Mouse (Mus musculus): ENCODE data around the gene Aif1. TPM values are rescaled to one million over a fixed set of nuclear protein-coding genes. Genes with fewer than 3 reads are reported as not detected.

Gene Aif1
- polyA plus RNA-seq, 1 experiment from 2014 or later: 7.7 TPM

DNA sequence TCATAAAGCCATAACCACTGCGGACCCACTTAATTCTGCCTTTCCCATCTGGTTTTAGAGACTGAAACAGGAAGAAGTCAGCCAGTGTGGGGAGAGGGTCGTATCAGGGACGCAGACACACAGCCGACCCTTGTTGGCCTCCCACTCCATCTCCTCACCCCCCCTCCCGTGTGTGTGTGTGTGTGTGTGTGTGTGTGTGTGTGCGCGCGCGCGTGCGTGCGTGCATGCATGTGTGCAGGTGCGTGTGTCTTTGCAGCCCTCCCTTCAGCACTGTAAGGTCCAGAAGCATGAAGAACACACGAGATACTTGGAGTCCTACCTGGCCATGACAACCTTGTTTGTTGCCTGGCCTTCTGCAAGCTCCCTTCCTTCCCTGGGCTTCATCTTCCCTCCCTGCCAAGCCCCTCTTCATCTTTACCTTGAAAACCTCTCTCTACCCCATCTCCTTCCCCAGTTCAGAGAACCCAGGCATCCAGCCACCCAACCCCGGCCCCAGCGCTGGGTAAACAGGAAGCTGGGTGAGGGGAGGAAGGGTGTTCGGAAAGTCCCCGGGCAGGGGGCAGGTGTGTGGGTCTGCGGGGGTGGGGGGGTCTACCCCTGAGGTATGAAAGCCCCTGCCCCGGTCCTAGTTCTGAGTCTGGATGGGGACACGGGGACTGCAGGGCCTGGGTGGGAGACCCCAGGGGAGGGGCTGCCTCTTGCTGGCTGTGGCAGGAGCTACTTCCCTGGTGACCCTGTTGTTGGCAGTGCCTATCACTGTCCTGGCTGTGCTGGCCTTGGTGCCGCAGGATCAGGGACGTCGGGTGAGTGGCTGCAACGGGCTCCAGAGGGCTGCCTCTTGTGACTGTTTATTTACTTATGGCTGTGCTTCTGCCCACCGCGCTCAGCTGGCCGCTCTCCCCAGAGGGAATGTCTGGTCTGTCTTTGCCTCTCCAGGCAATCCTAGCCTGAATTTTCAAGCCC, 18.3 kb upstream of the Aif1 start, which contains the start of gene Ltb:
Gene Ltb, plus strand, starts transcription at position 559 of the 963 bp plus-strand sequence.
- no peak within 1 kb of the TSS for H3K9ac ChIP-seq (replicated peaks)
- WGBS: 74% methylated on average over 28 of the region's 28 CpGs
- H3K4me1 ChIP-seq: peaks cover 11% of the 10 kb centered on the region
- no peaks in the 10 kb centered on the region for H3K36me3 ChIP-seq
- H3K4me3 ChIP-seq: peak within 1 kb of the TSS; percentile 40
- no peak for ATAC-seq (ENCODE audit: low FRiP score, low read depth)
- H3K27ac ChIP-seq (replicated peaks): no peak within 1 kb of the TSS
- no peaks in the 10 kb centered on the region for H3K9me3 ChIP-seq
- H3K4me2 ChIP-seq (replicated peaks): peak within 1 kb of the TSS; percentile 70
- H3K27me3 ChIP-seq: peaks cover 39% of the 10 kb centered on the region

DNA sequence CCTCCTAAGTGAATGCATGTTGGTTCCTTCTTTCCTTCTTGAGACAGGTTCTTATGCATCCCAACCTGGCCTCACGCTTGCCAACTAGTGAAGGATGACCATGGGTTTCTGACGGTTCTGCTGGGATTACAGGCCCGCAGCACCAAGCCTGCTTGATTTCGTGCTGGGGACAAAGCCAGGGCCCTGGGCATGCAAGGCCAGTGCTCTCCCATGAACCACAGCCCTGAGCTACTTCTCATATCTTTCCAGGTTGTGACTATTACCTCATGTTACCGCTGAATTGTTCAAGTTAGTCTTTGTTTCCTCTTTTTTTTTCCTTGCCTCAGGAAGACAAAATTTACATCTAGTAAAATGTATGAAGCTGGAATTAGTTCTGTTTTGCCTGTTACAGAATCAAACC, 17.1 kb upstream of the Aif1 start:
- Histone ChIP-seq H3K27me3 (peaks cover 36% of the 10 kb centered on the region), H3K4me3 (no peak overlapping the region), H3K9me3 (no peaks in the 10 kb centered on the region), H3K4me1 (peaks cover 11% of the 10 kb centered on the region), H3K36me3 (no peaks in the 10 kb centered on the region), H3K4me2 (replicated peaks) (no peak overlapping the region), H3K9ac (replicated peaks) (no peak overlapping the region), H3K27ac (replicated peaks) (no peak overlapping the region)
- no peak for ATAC-seq (ENCODE audit: low FRiP score, low read depth)
- 82% methylated on average over 5 of the region's 5 CpGs for WGBS

DNA sequence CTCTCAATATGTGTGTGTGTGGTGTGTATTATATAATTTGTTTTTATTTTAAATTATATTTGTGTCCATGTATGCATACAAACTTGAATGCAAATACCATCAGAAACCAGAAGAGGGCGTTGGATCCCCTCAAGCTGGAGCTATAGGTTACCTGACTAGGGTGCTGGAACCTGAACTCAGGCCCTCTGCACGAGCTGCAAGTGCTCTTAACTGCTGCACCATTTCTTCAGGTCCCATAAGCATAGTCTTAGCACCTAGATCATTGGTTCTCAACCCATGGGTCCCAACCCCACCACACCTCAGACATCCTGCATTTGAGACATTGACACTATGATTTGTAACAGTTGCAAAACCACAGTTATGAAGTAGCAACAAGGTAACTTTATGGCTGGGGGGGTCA, 15.9 kb upstream of the Aif1 start:
- no peak for ATAC-seq (ENCODE audit: low FRiP score, low read depth)
- no peak overlapping the region for H3K4me3 ChIP-seq
- 70% methylated on average over 2 of the region's 2 CpGs for WGBS
- no peaks in the 10 kb centered on the region for H3K36me3 ChIP-seq
- peaks cover 29% of the 10 kb centered on the region for H3K27me3 ChIP-seq
- H3K4me2 ChIP-seq (replicated peaks): no peak overlapping the region
- H3K27ac ChIP-seq (replicated peaks): no peak overlapping the region
- no peak overlapping the region for H3K9ac ChIP-seq (replicated peaks)
- H3K9me3 ChIP-seq: no peaks in the 10 kb centered on the region
- peaks cover 11% of the 10 kb centered on the region for H3K4me1 ChIP-seq

GRCm38 (mm10) chr17:35190096-35190495, 14.2 kb upstream of the Aif1 start:
- Histone ChIP-seq H3K9ac (replicated peaks) (no peak overlapping the region), H3K4me2 (replicated peaks) (no peak overlapping the region), H3K4me1 (peaks cover 13% of the 10 kb centered on the region), H3K9me3 (no peaks in the 10 kb centered on the region), H3K36me3 (no peaks in the 10 kb centered on the region), H3K27me3 (peaks cover 13% of the 10 kb centered on the region), H3K27ac (replicated peaks) (no peak overlapping the region), H3K4me3 (no peak overlapping the region)
- ATAC-seq (ENCODE audit: low FRiP score, low read depth): no peak
- 69% methylated on average over 4 of the region's 4 CpGs for WGBS

DNA sequence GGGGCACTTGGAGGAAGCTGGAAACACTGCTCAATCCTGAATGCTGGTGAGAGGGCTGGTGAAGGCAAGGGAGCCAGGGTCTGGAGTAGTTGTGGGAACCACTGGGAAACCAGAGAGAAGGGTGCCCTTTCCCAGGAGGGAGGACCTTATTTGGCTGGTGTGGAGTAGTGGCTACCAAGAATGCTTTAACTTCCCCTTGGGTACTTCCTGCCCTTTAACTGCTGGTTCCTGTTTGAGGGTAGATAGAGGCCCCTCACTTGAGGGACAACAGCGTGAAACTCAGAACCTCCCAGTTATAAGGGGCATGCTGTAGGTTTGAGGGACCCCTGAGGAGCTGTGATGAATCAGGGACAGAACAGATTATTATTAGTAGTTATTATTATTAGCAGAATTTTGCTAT, 13.3 kb upstream of the Aif1 start:
- Histone ChIP-seq H3K4me2 (replicated peaks) (no peak overlapping the region), H3K27me3 (peaks cover 4% of the 10 kb centered on the region), H3K4me1 (peaks cover 13% of the 10 kb centered on the region), H3K27ac (replicated peaks) (no peak overlapping the region), H3K9ac (replicated peaks) (no peak overlapping the region), H3K9me3 (no peaks in the 10 kb centered on the region), H3K36me3 (no peaks in the 10 kb centered on the region), H3K4me3 (no peak overlapping the region)
- 66% methylated on average over 1 of the region's 1 CpGs for WGBS
- ATAC-seq (ENCODE audit: low FRiP score, low read depth): no peak

GRCm38 (mm10) chr17:35187959-35188610, 12.2 kb upstream of the Aif1 start, which contains the start of gene Lst1:
TSS of gene Lst1 (minus strand) at chr17:35188439.
- WGBS: 64% methylated on average over 7 of the region's 7 CpGs
- no peak within 1 kb of the TSS for H3K27ac ChIP-seq (replicated peaks)
- H3K4me2 ChIP-seq (replicated peaks): no peak within 1 kb of the TSS
- H3K36me3 ChIP-seq: no peaks in the 10 kb centered on the region
- H3K9ac ChIP-seq (replicated peaks): no peak within 1 kb of the TSS
- peaks cover 13% of the 10 kb centered on the region for H3K4me1 ChIP-seq
- H3K4me3 ChIP-seq: no peak within 1 kb of the TSS
- no peak for ATAC-seq (ENCODE audit: low FRiP score, low read depth)
- no peaks in the 10 kb centered on the region for H3K27me3 ChIP-seq
- no peaks in the 10 kb centered on the region for H3K9me3 ChIP-seq

DNA sequence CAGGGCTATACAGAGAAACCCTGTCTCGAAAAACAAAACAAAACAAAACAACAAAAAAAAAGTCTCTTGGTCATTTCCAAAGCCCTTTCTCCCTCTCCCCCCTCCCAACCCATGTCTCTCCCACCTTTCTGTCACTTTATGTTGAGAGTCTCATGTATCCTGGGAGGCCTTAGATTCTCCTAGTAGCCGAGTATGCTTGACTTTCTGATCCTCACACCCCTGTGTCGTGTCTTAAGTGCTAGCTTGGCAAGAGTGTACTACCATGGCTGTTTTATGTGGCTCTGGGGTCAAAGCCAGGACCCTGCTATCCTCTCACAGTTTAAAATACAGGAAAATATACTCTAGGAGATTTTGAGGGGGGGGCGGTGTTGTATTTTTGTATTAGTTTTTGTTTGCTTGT, 11.5 kb upstream of the Aif1 start:
- WGBS: 79% methylated on average over 4 of the region's 4 CpGs
- H3K4me1 ChIP-seq: peaks cover 13% of the 10 kb centered on the region
- no peak overlapping the region for H3K27ac ChIP-seq (replicated peaks)
- no peak overlapping the region for H3K4me3 ChIP-seq
- no peak overlapping the region for H3K9ac ChIP-seq (replicated peaks)
- no peaks in the 10 kb centered on the region for H3K9me3 ChIP-seq
- no peak for ATAC-seq (ENCODE audit: low FRiP score, low read depth)
- no peak overlapping the region for H3K4me2 ChIP-seq (replicated peaks)
- no peaks in the 10 kb centered on the region for H3K36me3 ChIP-seq
- no peaks in the 10 kb centered on the region for H3K27me3 ChIP-seq

DNA sequence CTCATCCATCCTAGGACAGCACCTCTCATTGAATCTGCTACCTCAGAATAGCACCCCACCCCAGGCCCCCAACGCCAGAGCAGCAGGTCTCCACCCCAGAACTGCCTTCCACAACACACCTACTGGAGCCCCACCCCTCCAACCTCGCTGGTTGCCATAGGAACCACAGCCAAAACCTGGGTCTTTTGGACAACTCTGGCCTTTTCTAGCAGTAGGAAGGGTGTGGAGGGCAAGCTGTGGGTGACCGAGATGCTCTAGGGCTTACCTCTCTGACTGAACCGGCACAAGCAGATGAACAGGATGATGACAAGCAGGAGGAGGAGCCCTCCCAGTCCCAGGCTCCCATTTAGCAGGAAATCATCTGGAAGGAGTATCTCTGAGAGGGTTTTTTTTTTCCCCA, 10.8 kb upstream of the Aif1 start:
- peak overlapping the region; percentile 35 for H3K4me3 ChIP-seq
- WGBS: 3% methylated on average over 4 of the region's 4 CpGs
- H3K4me2 ChIP-seq (replicated peaks): peak overlapping the region; percentile 56
- no peaks in the 10 kb centered on the region for H3K9me3 ChIP-seq
- H3K36me3 ChIP-seq: no peaks in the 10 kb centered on the region
- peak overlapping the region; percentile 39 for H3K9ac ChIP-seq (replicated peaks)
- H3K27ac ChIP-seq (replicated peaks): peak overlapping the region; percentile 65
- H3K27me3 ChIP-seq: no peaks in the 10 kb centered on the region
- ATAC-seq (ENCODE audit: low FRiP score, low read depth): no peak
- peaks cover 13% of the 10 kb centered on the region for H3K4me1 ChIP-seq

DNA sequence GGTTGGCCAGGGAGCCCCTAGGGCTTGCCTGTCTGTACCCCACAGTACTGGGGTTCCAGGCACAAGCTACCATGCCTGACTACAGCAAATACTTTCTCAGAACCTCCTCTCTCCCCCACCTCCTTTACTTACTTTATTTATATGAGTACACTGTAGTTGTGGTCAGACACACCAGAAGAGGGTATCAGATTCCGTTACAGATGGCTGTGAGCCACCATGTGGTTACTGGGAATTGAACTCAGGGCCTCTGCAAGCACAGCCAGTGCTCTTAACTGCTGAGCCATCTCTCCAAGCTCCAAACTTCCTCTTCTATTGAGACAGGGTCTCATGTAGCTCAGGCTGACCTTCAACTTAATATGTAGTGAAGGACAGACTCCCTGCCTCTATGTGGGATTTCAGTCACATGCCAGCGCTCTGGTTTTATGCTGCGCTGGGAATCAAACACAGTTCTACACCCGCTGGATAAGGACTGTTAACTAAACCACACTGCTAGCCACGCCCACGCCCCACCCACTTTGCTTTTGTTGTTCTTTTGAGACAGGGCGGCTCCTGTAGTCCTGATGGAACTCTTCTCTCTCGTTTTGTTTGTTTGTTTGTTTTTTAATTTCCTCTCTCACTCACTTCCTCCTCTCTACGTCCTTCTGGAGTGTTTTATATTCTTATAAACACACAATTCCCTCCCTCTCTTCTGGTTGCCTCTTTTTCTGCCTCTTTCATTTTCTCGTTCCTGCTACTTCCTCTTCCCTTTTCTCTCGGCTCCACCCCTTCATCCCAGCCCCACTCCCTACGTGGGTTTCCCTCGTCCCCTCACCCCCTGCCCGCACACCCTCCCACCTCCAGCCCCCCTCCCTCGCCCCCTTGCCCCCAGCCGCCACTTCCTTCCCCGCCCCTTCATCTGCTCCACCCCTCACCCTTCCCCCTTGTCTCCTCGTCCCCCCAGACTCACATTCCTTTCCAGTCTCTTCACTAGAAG, 10.1 kb upstream of the Aif1 start:
- Histone ChIP-seq H3K27ac (replicated peaks) (peak overlapping the region; percentile 65), H3K9ac (replicated peaks) (peak overlapping the region; percentile 39), H3K27me3 (no peaks in the 10 kb centered on the region), H3K4me3 (peak overlapping the region; percentile 35), H3K4me2 (replicated peaks) (peak overlapping the region; percentile 56), H3K36me3 (no peaks in the 10 kb centered on the region), H3K9me3 (no peaks in the 10 kb centered on the region), H3K4me1 (peaks cover 13% of the 10 kb centered on the region)
- 0 out of 2 replicates have a peak, but pooled peaks have one; percentile 47 for ATAC-seq (ENCODE audit: low FRiP score, low read depth)
- WGBS: 5% methylated on average over 17 of the region's 18 CpGs

- Histone ChIP-seq H3K9me3 (no peaks in the 10 kb centered on the region), H3K4me2 (replicated peaks) (no peak overlapping the region), H3K4me1 (no peaks in the 10 kb centered on the region), H3K4me3 (no peak overlapping the region), H3K27me3 (no peaks in the 10 kb centered on the region), H3K27ac (replicated peaks) (no peak overlapping the region), H3K36me3 (no peaks in the 10 kb centered on the region), H3K9ac (replicated peaks) (no peak overlapping the region)
- ATAC-seq (ENCODE audit: low FRiP score, low read depth): no peak
- WGBS: 90% methylated on average over 5 of the region's 5 CpGs
Observed at GRCm38 (mm10) chr17:35180093-35180492, 4.2 kb upstream of the Aif1 start.

DNA sequence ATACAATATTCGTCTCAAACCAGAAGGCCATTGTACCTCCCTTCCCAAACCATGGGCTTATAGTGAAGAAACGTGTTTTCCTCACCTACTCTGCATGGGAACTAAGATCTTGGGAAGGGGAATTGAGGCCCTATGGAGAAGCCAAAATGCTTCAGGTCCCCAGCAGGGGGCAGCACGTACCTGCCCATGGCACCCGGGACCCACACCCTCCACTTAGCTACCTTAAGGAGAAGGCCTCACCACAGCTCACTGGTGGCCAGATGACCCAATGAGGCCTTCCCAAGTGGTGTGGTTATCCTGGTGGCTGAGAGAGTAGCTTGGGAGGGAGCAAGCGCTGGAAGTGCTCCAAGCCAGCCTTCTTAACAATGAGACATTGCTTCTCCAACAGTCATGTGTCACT, 2.7 kb upstream of the Aif1 start:
- 0 out of 2 replicates have a peak, but pooled peaks have one; percentile 16 for ATAC-seq (ENCODE audit: low FRiP score, low read depth)
- Histone ChIP-seq H3K27ac (replicated peaks) (no peak overlapping the region), H3K27me3 (no peaks in the 10 kb centered on the region), H3K9me3 (no peaks in the 10 kb centered on the region), H3K4me1 (no peaks in the 10 kb centered on the region), H3K9ac (replicated peaks) (no peak overlapping the region), H3K36me3 (no peaks in the 10 kb centered on the region), H3K4me2 (replicated peaks) (no peak overlapping the region), H3K4me3 (no peak overlapping the region)
- 19% methylated on average over 5 of the region's 5 CpGs for WGBS
